Mouse (Mus musculus): ENCODE measurements around the gene Rflnb.

GRCm38 (mm10) chr11:76042041-76042638 is 14.6 kb upstream of the Rflnb start:
- no peak for TF ChIP-seq EP300 (IDR thresholded peaks at IDR 0.05; ENCODE audit: insufficient read depth, low read depth, low read length)
- no peak for TF ChIP-seq CTCF (IDR thresholded peaks at IDR 0.05; ENCODE audit: low read depth, low read length)
- TF ChIP-seq POLR2A (IDR thresholded peaks at IDR 0.05; ENCODE audit: insufficient read depth, low read length): no peak
